Mouse (Mus musculus) MEL (cell line): ENCODE measurements around the gene Rcl1. TPM values are rescaled to one million over a fixed set of nuclear protein-coding genes. Genes with fewer than 3 reads are reported as not detected.

ENCODE experiments used
- DNase-seq: peaks from one replicate; pipeline ENCODE4 v3.0.0; 2011; ENCODE audit warnings: low read depth, low spot score
- H3K27ac ChIP-seq: 2 replicates; pipeline ENCODE4 v1.5.1; 2012; ENCODE audit warnings: low read depth, mild to moderate bottlenecking, control low read depth, low read length, moderate library complexity; ENCODE audit not compliant: control insufficient read depth
- H3K27me3 ChIP-seq, 2 experiments: fragments of 150-350 bp in 1 of 2; sonication (generic) in 1 of 2; 2 replicates each; pipeline ENCODE4 v1.6.1; 2012; ENCODE audit warnings: low read length in 2 of 2, mild to moderate bottlenecking in 2 of 2, improper control_type of control experiment in 1 of 2, moderate library complexity in 1 of 2; ENCODE audit not compliant: insufficient read depth in 2 of 2, control insufficient read depth in 1 of 2
- H3K36me3 ChIP-seq, 2 experiments: 2 replicates each; pipeline ENCODE4 v1.6.1; 2012 to 2014; ENCODE audit warnings: low read length in 2 of 2, improper control_type of control experiment in 1 of 2, inconsistent platforms in 1 of 2, mild to moderate bottlenecking in 1 of 2; ENCODE audit not compliant: insufficient read depth in 2 of 2, control insufficient read depth in 1 of 2
- H3K4me1 ChIP-seq, 2 experiments: fragments of 150-350 bp in 1 of 2; sonication (generic) in 1 of 2; 2 replicates each; pipeline ENCODE4 v1.6.1; 2012; ENCODE audit warnings: low read length in 2 of 2, improper control_type of control experiment in 1 of 2, mild to moderate bottlenecking in 1 of 2; ENCODE audit not compliant: insufficient read depth in 2 of 2, control insufficient read depth in 1 of 2
- H3K4me3 ChIP-seq, 2 experiments: fragments of 150-350 bp in 1 of 2; sonication (generic) in 1 of 2; 2 replicates each; pipeline ENCODE4 v1.5.1; 2012; ENCODE audit warnings: low read depth in 2 of 2, low read length in 2 of 2, mild to moderate bottlenecking in 2 of 2, moderate library complexity in 2 of 2, control low read depth in 1 of 2, improper control_type of control experiment in 1 of 2; ENCODE audit not compliant: control insufficient read depth in 1 of 2, insufficient read depth in 1 of 2
- H3K79me2 ChIP-seq: 2 replicates; pipeline ENCODE4 v1.6.1; 2012; ENCODE audit warnings: mild to moderate bottlenecking, low read length, moderate library complexity; ENCODE audit not compliant: control insufficient read depth, poor library complexity, insufficient read depth
- H3K9ac ChIP-seq: 2 replicates; pipeline ENCODE4 v1.6.1; 2012; ENCODE audit warnings: low read depth, mild to moderate bottlenecking, control low read depth, low read length, moderate library complexity; ENCODE audit not compliant: control insufficient read depth, poor library complexity, severe bottlenecking
- H3K9me3 ChIP-seq: fragments of 150-350 bp; sonication (generic); replicated peaks from 2 replicates; pipeline ENCODE4 v1.6.1; 2012; ENCODE audit warnings: mild to moderate bottlenecking, low read length, improper control_type of control experiment, moderate library complexity; ENCODE audit not compliant: insufficient read depth
- BHLHE40 ChIP-seq: IDR thresholded peaks from 2 replicates; pipeline ENCODE4 v1.6.1; 2012; ENCODE audit warnings: low read depth, mild to moderate bottlenecking, inconsistent platforms, low read length, improper control_type of control experiment, borderline replicate concordance
- CHD1 ChIP-seq: IDR thresholded peaks from 2 replicates; pipeline ENCODE4 v1.6.1; 2012; ENCODE audit warnings: low read depth, mild to moderate bottlenecking, inconsistent platforms, low read length, improper control_type of control experiment
- CTCF ChIP-seq, 3 experiments: IDR thresholded peaks in 2 of 3; conservative IDR thresholded peaks in 1 of 3; 2 replicates each; pipeline ENCODE4 v1.5.1; 2011 to 2012; ENCODE audit warnings: low read length in 3 of 3, low read depth in 2 of 3, mild to moderate bottlenecking in 2 of 3, improper control_type of control experiment in 1 of 3, inconsistent platforms in 1 of 3, mixed read lengths in 1 of 3, moderate library complexity in 1 of 3; ENCODE audit not compliant: control insufficient read depth in 1 of 3, insufficient read depth in 1 of 3, poor library complexity in 1 of 3, severe bottlenecking in 1 of 3
- ELF1 ChIP-seq: IDR thresholded peaks from 2 replicates; pipeline ENCODE4 v1.6.1; 2014; ENCODE audit warnings: low read depth, mild to moderate bottlenecking, inconsistent platforms, low read length, improper control_type of control experiment, moderate library complexity
- EP300 ChIP-seq, 2 experiments: IDR thresholded peaks; 2 replicates each; pipeline ENCODE4 v1.6.1; 2011; ENCODE audit warnings: improper control_type of control experiment in 2 of 2, low read length in 2 of 2, low read depth in 1 of 2, mild to moderate bottlenecking in 1 of 2
- ETS1 ChIP-seq: IDR thresholded peaks from 2 replicates; pipeline ENCODE4 v1.6.1; 2012; ENCODE audit warnings: low read depth, mild to moderate bottlenecking, inconsistent platforms, low read length, improper control_type of control experiment, moderate library complexity
- GABPA ChIP-seq: IDR thresholded peaks from 2 replicates; pipeline ENCODE4 v1.6.1; 2012; ENCODE audit warnings: low read depth, mild to moderate bottlenecking, inconsistent platforms, low read length, improper control_type of control experiment, moderate library complexity
- GATA1 ChIP-seq: IDR thresholded peaks from 2 replicates; pipeline ENCODE4 v1.6.1; 2011; ENCODE audit warnings: low read depth, low read length, improper control_type of control experiment
- KAT2A ChIP-seq: conservative IDR thresholded peaks from 2 replicates; pipeline ENCODE4 v1.6.1; 2012; ENCODE audit warnings: low read depth, low read length, improper control_type of control experiment, inconsistent platforms
- MAX ChIP-seq: IDR thresholded peaks from 2 replicates; pipeline ENCODE4 v1.6.1; 2011; ENCODE audit warnings: low read length, improper control_type of control experiment
- MXI1 ChIP-seq: IDR thresholded peaks from 2 replicates; pipeline ENCODE4 v1.6.1; 2011; ENCODE audit warnings: mild to moderate bottlenecking, low read depth, low read length, improper control_type of control experiment
- MYC ChIP-seq: IDR thresholded peaks from 2 replicates; pipeline ENCODE4 v1.6.1; 2011; ENCODE audit warnings: low read depth, mild to moderate bottlenecking, low read length, improper control_type of control experiment, moderate library complexity
- NELFE ChIP-seq: IDR thresholded peaks from 2 replicates; pipeline ENCODE4 v1.6.1; 2011; ENCODE audit warnings: low read depth, low read length, improper control_type of control experiment
- POLR2A ChIP-seq, 2 experiments: IDR thresholded peaks; 2 replicates each; pipeline ENCODE4 v1.6.1; 2011 to 2012; ENCODE audit warnings: low read length in 2 of 2, mild to moderate bottlenecking in 2 of 2, control low read depth in 1 of 2, improper control_type of control experiment in 1 of 2, low read depth in 1 of 2, moderate library complexity in 1 of 2; ENCODE audit not compliant: control insufficient read depth in 1 of 2, insufficient read depth in 1 of 2, poor library complexity in 1 of 2
- POLR2AphosphoS5 ChIP-seq: IDR thresholded peaks from 2 replicates; pipeline ENCODE4 v1.6.1; 2012; ENCODE audit warnings: low read depth, borderline replicate concordance, mild to moderate bottlenecking, inconsistent platforms, low read length, moderate library complexity, mixed read lengths
- RAD21 ChIP-seq: IDR thresholded peaks from 2 replicates; pipeline ENCODE4 v1.6.1; 2011; ENCODE audit warnings: mild to moderate bottlenecking, low read depth, low read length, improper control_type of control experiment
- RCOR1 ChIP-seq: IDR thresholded peaks from 2 replicates; pipeline ENCODE4 v1.6.1; 2012; ENCODE audit warnings: low read depth, mild to moderate bottlenecking, inconsistent platforms, low read length, improper control_type of control experiment
- SIN3A ChIP-seq: IDR thresholded peaks from 2 replicates; pipeline ENCODE4 v1.6.1; 2012; ENCODE audit warnings: low read length, improper control_type of control experiment, inconsistent platforms
- SMC3 ChIP-seq: IDR thresholded peaks from 2 replicates; pipeline ENCODE4 v1.6.1; 2011; ENCODE audit warnings: low read depth, low read length, improper control_type of control experiment
- TBP ChIP-seq: IDR thresholded peaks from 2 replicates; pipeline ENCODE4 v1.8.0; 2011; ENCODE audit warnings: low read depth, low read length, improper control_type of control experiment
- TCF12 ChIP-seq: IDR thresholded peaks from 2 replicates; pipeline ENCODE4 v1.6.1; 2014; ENCODE audit warnings: low read depth, mild to moderate bottlenecking, inconsistent platforms, low read length, improper control_type of control experiment, moderate library complexity
- UBTF ChIP-seq: IDR thresholded peaks from 2 replicates; pipeline ENCODE4 v1.6.1; 2012; ENCODE audit warnings: low read depth, mild to moderate bottlenecking, inconsistent platforms, low read length, improper control_type of control experiment, moderate library complexity, borderline replicate concordance; ENCODE audit not compliant: insufficient read depth
- USF1 ChIP-seq: IDR thresholded peaks from 2 replicates; pipeline ENCODE4 v1.6.1; 2014; ENCODE audit warnings: low read depth, mild to moderate bottlenecking, inconsistent platforms, low read length, improper control_type of control experiment, moderate library complexity
- ZC3H11A ChIP-seq: IDR thresholded peaks from 2 replicates; pipeline ENCODE4 v1.6.1; 2012; ENCODE audit warnings: low read depth, mild to moderate bottlenecking, inconsistent platforms, low read length, improper control_type of control experiment
- ZMIZ1 ChIP-seq: IDR thresholded peaks from 2 replicates; pipeline ENCODE4 v1.6.1; 2012; ENCODE audit warnings: low read depth, mild to moderate bottlenecking, inconsistent platforms, low read length, improper control_type of control experiment, moderate library complexity
- polyA plus RNA-seq, 2 experiments: library from polyadenylated mRNA; stranded (reverse) in 1 of 2; unstranded in 1 of 2; fragments of >175 nt in 1 of 2; fragments of >200 nt in 1 of 2; gene quantifications; 2 replicates each; pipeline versions ENCODE4 v1.2.1 to v1.2.4; 2012; ENCODE audit warnings: low replicate concordance in 2 of 2, low read depth in 1 of 2; ENCODE audit not compliant: insufficient read length in 2 of 2, insufficient read depth in 1 of 2, missing spikeins in 1 of 2
- total RNA-seq: library from RNA; depleted of rRNA; stranded (reverse); fragments of 300-350 nt; gene quantifications from 2 replicates; pipeline ENCODE4 v1.2.3, GENCODE M21; 2012

The Rcl1 gene
- total and polyA plus RNA-seq, 3 experiments, result 86.4 to 122 TPM; not detected in 1

DNA sequence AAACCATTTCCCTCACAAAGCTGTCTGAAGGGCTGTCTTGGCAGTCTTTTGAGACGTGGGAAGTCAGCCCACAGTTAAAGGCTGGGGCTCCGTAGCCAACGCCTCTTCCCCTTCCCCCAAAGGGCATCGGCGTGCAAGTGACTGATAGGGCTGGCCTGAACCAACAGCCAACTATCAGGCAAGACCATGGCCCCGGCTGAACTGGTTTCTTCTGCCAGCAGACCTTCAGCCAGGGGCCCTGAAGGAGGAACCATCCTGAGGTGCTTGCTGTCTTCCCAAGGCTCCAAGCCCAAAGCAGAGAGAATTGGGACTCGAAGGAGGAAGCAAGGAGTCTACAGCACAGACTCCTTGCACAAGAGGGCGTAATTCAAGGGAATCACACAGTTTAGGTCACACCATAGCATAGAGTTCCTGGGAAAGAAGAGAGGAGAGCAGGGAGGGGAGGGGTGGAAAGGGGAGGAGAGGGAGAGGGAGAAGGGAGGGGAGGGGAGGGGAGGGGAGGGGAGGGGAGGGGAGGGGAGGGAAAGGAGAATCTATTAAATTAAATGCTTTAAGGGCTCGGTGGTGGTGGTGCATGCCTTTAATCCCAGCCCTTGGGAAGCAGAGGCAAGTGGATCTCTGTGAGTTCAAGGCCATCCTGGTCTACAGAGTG lies 36.6 kb upstream of the Rcl1 start (continued):
- TF ChIP-seq MYC, result no peak
- TF ChIP-seq ELF1, result peak; percentile 43; the same call in 1 of the 2 replicates
- TF ChIP-seq ZMIZ1, result peak; percentile 57; the same call in 1 of the 2 replicates
- peak in 1 of 3 experiments; percentile 26; a peak in 1 of 6 replicates for TF ChIP-seq CTCF (IDR thresholded peaks at IDR 0.05 in 2 of 3, conservative IDR thresholded peaks at IDR 0.05 in 1 of 3; ENCODE audit: control insufficient read depth in 1 of 3, insufficient read depth in 1 of 3, low read depth in 2 of 3, low read length in 3 of 3, poor library complexity in 1 of 3, severe bottlenecking in 1 of 3)
- TF ChIP-seq ZC3H11A, result peak; percentile 5; the same call in 1 of the 2 replicates
- peak; percentile 81 for TF ChIP-seq RCOR1
- TF ChIP-seq TCF12, result peak; percentile 99
- no peak for TF ChIP-seq RAD21

DNA sequence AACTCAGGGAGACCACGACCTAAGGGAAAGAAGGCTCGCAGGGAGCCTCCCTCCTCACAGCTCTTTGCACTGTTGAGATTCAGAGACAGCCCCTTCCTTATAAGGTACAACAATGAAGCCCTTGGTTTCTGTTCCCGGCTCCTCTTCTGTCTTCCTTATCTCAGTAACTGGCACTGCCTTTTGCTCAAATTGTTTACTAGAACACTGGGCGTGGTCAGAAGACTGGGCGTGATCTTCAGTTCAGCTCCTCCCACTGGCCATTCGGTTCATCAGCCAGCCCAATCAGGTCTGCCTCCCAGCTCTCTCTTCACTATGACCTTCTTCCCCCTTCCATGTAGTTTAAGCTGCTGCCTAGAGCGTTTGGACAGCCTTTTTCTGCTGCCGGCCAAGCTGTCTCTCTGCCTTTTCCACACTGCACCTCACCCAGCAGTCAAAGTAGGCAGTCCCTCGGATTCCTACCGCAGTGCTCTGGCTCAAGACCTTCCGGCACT lies 34.1 kb upstream of the Rcl1 start:
- Histone ChIP-seq H3K27me3 (no peaks in the 10 kb centered on the region), H3K9ac (peak overlapping the region; percentile 69), H3K27ac (peak overlapping the region; percentile 78), H3K36me3 (peaks cover 0 to 23% of the 10 kb centered on the region in 2 experiments; a peak in 2 of 4 replicates), H3K4me3 (peak overlapping the region; percentile 82), H3K4me1 (peaks cover 4 to 22% of the 10 kb centered on the region in 2 experiments; a peak in 3 of 4 replicates)
- TF ChIP-seq ELF1 (no peak), CTCF (IDR thresholded peaks at IDR 0.05 in 2 of 3, conservative IDR thresholded peaks at IDR 0.05 in 1 of 3; ENCODE audit: control insufficient read depth in 1 of 3, insufficient read depth in 1 of 3, low read depth in 2 of 3, low read length in 3 of 3, poor library complexity in 1 of 3, severe bottlenecking in 1 of 3) (no peak), POLR2A (IDR thresholded peaks at IDR 0.05; ENCODE audit: control insufficient read depth in 1 of 2, insufficient read depth in 1 of 2, low read depth in 1 of 2, low read length in 2 of 2, poor library complexity in 1 of 2) (peak; percentile 48 to 84; a peak in 3 of 4 replicates), ZC3H11A (no peak), POLR2AphosphoS5 (no peak), ETS1 (peak; percentile 55; the same call in 1 of the 2 replicates), MXI1 (peak; percentile 67; the same call in 1 of the 2 replicates), BHLHE40 (no peak), TCF12 (peak; percentile 8; the same call in 1 of the 2 replicates), TBP (peak; percentile 91), SMC3 (peak; percentile 1; the same call in 1 of the 2 replicates), SIN3A (peak; percentile 90), USF1 (peak; percentile 37; the same call in 1 of the 2 replicates), GATA1 (peak; percentile 74), UBTF (no peak), GABPA (no peak), NELFE (peak; percentile 71), EP300 (IDR thresholded peaks at IDR 0.05; ENCODE audit: low read depth in 1 of 2, low read length in 2 of 2) (peak in 1 of 2 experiments; percentile 45; a peak in 1 of 4 replicates), MAX (0 out of 2 replicates have a peak, but pooled peaks have one; percentile 55), KAT2A (no peak), MYC (peak; percentile 24; the same call in 1 of the 2 replicates), CHD1 (no peak)
- TF ChIP-seq, all 39 proteins: peak for 13
- peak; percentile 98 for DNase-seq
- no peaks in the 10 kb centered on the region for H3K9me3 ChIP-seq
- no peaks in the 10 kb centered on the region; the same call in 1 of the 2 replicates for H3K79me2 ChIP-seq
